Mouse (Mus musculus): Measurements from ENCODE around the gene Zfp628. TPM values are rescaled to one million over a fixed set of nuclear protein-coding genes. Genes with fewer than 3 reads are reported as not detected.
A peak's percentile ranks its signal among the peaks of the same experiment; 100 is the strongest.
"Not testable (repeated sequence)": the region's sequence is repeated elsewhere in the genome, so short reads cannot be mapped to it uniquely, and the experiment has no call there.

The Zfp628 gene
- 3.3 and 4.0 TPM in 2 replicates for polyA plus RNA-seq (2014; fragmentation: Nextera tagmentation; extraction: Ambion mirVana)

DNA sequence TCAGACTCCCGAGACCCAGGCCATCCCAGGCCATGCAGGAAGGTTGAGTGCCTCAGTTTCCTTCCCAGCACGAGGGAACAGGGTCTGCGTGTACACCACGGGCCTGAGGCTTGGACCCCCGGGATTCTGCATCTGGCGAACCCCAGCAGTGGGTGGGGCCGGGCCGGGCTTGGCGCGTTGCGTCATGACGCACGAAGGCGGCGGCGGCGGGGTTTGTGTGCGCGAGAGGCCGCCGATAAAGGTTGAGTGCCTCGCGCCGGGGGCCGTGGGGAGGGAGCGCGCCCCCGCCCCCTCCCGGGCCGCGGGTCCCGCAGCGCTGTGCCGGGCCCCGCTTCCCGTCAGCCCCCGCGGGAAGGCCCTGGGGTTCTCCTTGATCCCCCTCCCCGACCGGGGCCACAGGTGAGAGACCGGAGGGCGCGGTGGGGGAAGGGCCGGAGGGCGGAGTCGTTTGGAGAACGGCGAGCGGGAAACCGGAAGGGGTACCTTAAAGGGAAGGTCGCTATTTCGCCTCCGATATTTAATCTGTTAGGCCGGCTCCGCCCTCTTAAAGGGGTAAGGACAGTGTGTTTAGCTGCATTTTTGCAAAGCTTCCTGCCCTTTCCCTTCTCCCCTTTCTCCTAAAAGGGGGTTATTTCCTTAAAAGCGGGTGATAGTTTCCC lies at the start of gene Zfp628:
Zfp628 (plus strand) TSS at position 211 of the 659 bp plus-strand sequence.
- H3K4me1 ChIP-seq (replicated peaks; ENCODE audit: control insufficient read depth, insufficient read depth, low read length): peaks cover 14% of the 10 kb centered on the region
- WGBS: 1% methylated on average over 51 of the region's 56 CpGs
- H3K36me3 ChIP-seq (ENCODE audit: control insufficient read depth, insufficient read depth, low read length): peaks cover 27% of the 10 kb centered on the region
- H3K27ac ChIP-seq (ENCODE audit: low read depth): peak within 1 kb of the TSS; percentile 92
- H3K4me2 ChIP-seq (ENCODE audit: low read length): peak within 1 kb of the TSS; percentile 74
- H3K4me3 ChIP-seq (ENCODE audit: low read depth, low read length): peak within 1 kb of the TSS; percentile 60
- DNase-seq (ENCODE audit: low spot score) (peak; percentile 99), ATAC-seq (replicated peaks; ENCODE audit: low FRiP score, low TSS enrichment, low read depth) (peak; percentile 90)
- no peaks in the 10 kb centered on the region for H3K9me3 ChIP-seq (ENCODE audit: control insufficient read depth, low read length)
- H3K27me3 ChIP-seq (replicated peaks; ENCODE audit: control insufficient read depth, insufficient read depth, low read length): no peaks in the 10 kb centered on the region
- peak within 1 kb of the TSS; percentile 80 for H3K9ac ChIP-seq (ENCODE audit: low read length)

DNA sequence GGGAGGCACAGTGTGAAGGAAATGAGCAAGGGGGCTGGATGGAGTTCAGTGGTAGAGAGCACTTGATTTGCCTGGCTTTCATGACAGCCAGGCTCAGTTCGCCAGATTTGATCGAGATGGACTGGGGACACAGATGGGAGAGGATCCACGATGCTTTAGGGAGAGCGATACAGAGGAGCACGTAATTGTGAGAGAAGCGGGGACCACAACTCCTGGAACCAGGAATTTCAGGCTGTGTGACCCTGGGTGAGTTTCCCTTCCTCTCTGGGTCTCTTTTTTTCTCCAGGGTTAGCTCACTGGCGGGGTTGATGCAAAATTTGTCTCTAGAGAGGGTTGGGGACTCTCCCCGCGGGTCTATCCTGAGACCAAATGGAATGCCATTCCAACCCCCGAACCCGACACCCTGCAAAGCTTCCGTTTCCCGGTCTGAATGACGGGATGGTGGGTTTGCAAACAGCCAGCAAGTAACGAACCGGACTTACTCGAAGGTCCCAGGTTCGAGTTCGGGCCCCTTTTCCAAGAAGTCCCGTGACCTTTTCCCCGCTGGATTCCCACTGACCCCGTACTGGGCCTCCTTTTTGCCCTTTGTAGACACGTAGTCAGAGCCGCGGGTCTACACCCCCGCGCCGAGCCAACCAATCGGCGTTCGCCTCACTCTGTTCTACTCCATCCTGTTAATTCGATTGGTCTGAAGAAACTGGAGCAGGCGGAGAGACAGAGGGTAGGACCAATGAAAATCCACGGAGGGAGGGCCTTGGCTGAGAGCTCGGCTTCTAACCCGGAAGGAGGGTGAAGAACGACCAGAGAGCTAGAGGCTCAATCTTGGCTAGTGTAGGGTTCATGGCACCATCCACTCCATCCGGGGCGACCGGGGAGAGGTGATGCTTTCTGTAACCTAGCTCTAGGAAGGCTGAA lies 49.2 kb upstream of the Zfp628 start:
- WGBS: 4% methylated on average over 40 of the region's 40 CpGs
- Histone ChIP-seq H3K4me3 (ENCODE audit: low read depth, low read length) (peak overlapping the region; percentile 65), H3K27me3 (replicated peaks; ENCODE audit: control insufficient read depth, insufficient read depth, low read length) (no peaks in the 10 kb centered on the region), H3K4me1 (replicated peaks; ENCODE audit: control insufficient read depth, insufficient read depth, low read length) (peaks cover 5% of the 10 kb centered on the region; the same call in 1 of the 2 replicates), H3K36me3 (ENCODE audit: control insufficient read depth, insufficient read depth, low read length) (no peaks in the 10 kb centered on the region), H3K27ac (ENCODE audit: low read depth) (peak overlapping the region; percentile 77), H3K9ac (ENCODE audit: low read length) (peak overlapping the region; percentile 73), H3K4me2 (ENCODE audit: low read length) (peak overlapping the region; percentile 77), H3K9me3 (ENCODE audit: control insufficient read depth, low read length) (no peaks in the 10 kb centered on the region)
- DNase-seq (ENCODE audit: low spot score) (peak; percentile 97), ATAC-seq (replicated peaks; ENCODE audit: low FRiP score, low TSS enrichment, low read depth) (peak; percentile 100)

DNA sequence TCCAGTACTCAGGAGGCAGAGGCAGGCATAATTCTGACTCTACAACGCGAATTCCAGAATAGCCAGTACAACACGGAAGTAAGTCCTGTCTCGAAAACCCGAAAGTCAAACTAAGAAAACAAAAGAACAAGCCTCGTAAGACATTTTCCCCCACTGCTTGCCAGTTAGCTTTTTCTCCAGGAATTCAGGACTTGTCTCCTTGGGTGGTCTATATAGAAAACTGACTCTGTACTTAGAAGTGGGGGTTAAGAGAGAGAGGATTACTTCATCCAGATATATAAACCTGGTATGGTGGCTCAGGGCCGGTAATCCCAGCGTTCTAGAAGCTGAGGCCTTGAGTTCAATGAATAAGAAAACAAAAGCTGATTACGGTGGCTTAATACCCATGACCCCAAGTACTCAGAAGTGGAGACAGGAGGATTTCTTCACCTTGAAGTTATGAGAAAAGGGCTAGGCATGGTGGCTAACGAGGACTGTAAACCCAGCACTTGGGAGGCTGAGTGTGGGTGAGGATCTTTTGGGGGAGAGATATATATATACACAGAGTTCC lies 48.3 kb upstream of the Zfp628 start:
- H3K27me3 ChIP-seq (replicated peaks; ENCODE audit: control insufficient read depth, insufficient read depth, low read length): no peaks in the 10 kb centered on the region
- peak overlapping the region; percentile 77 for H3K27ac ChIP-seq (ENCODE audit: low read depth)
- ATAC-seq (replicated peaks; ENCODE audit: low FRiP score, low TSS enrichment, low read depth) (peak; percentile 3; the same call in 1 of the 2 replicates), DNase-seq (ENCODE audit: low spot score) (no peak)
- peaks cover 5% of the 10 kb centered on the region; the same call in 1 of the 2 replicates for H3K4me1 ChIP-seq (replicated peaks; ENCODE audit: control insufficient read depth, insufficient read depth, low read length)
- H3K4me3 ChIP-seq (ENCODE audit: low read depth, low read length): peak overlapping the region; percentile 65
- peak overlapping the region; percentile 73 for H3K9ac ChIP-seq (ENCODE audit: low read length)
- 36% methylated on average over 10 of the region's 10 CpGs for WGBS
- no peaks in the 10 kb centered on the region for H3K36me3 ChIP-seq (ENCODE audit: control insufficient read depth, insufficient read depth, low read length)
- no peaks in the 10 kb centered on the region for H3K9me3 ChIP-seq (ENCODE audit: control insufficient read depth, low read length)
- peak overlapping the region; percentile 77 for H3K4me2 ChIP-seq (ENCODE audit: low read length)

DNA sequence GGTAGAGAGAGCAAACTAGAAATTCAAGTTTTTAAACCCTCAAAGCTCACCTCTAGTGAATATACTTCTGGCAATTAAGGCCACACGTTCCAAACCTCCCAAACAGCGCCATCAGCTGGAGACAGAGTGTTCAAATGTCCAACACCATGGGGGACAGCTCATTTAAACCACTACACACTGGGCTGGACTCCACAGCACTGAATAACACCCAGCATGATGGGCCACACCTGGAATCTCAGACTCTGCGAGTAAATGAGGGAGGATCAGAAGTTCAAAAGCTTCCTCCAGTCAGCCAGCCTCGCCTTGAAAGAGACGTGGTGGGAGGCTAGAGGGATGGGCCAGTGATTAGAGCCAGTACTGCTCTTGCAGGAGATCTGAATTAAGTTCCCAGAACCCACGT lies 44.9 kb upstream of the Zfp628 start, which contains the start of gene Isoc2b:
Isoc2b (minus strand) TSS at position 126 of the 400 bp plus-strand sequence.
- 52% methylated on average over 6 of the region's 6 CpGs for WGBS
- Histone ChIP-seq H3K4me3 (ENCODE audit: low read depth, low read length) (no peak within 1 kb of the TSS), H3K27me3 (replicated peaks; ENCODE audit: control insufficient read depth, insufficient read depth, low read length) (no peaks in the 10 kb centered on the region), H3K9ac (ENCODE audit: low read length) (no peak within 1 kb of the TSS), H3K27ac (ENCODE audit: low read depth) (no peak within 1 kb of the TSS), H3K4me2 (ENCODE audit: low read length) (no peak within 1 kb of the TSS), H3K9me3 (ENCODE audit: control insufficient read depth, low read length) (no peaks in the 10 kb centered on the region), H3K4me1 (replicated peaks; ENCODE audit: control insufficient read depth, insufficient read depth, low read length) (peaks cover 5% of the 10 kb centered on the region; the same call in 1 of the 2 replicates), H3K36me3 (ENCODE audit: control insufficient read depth, insufficient read depth, low read length) (no peaks in the 10 kb centered on the region)
- ATAC-seq (replicated peaks; ENCODE audit: low FRiP score, low TSS enrichment, low read depth) (no peak), DNase-seq (ENCODE audit: low spot score) (no peak)

DNA sequence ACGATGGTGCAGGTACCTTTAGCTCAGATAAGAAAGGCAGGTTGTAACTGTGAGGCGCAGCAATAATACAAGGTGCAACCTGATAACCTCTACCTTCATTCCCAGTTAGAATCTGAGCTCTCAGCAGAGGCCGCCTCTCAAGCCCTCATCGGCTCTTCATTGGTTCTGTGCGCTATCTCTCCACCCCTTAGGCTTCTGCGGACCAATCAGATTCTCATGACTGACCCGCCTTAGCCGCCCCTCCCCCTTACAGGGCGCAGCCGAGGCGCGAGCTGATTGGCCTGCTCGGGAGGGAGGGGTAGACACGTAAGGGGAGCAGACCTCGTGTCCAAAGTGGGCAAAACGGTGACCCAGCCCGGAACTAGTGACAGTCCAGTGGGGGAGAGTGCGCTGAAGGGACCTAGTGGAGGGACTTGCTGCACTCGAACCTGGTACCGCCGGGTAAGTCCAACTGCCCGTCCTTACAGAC lies 38.2 kb upstream of the Zfp628 start, which contains the start of gene Isoc2a:
Isoc2a (plus strand) TSS at position 401 of the 469 bp plus-strand sequence.
- H3K9me3 ChIP-seq (ENCODE audit: control insufficient read depth, low read length): no peaks in the 10 kb centered on the region
- H3K4me2 ChIP-seq (ENCODE audit: low read length): peak within 1 kb of the TSS; percentile 95
- peak within 1 kb of the TSS; percentile 66 for H3K9ac ChIP-seq (ENCODE audit: low read length)
- ATAC-seq (replicated peaks; ENCODE audit: low FRiP score, low TSS enrichment, low read depth) (peak; percentile 99), DNase-seq (ENCODE audit: low spot score) (peak; percentile 94)
- H3K4me3 ChIP-seq (ENCODE audit: low read depth, low read length): peak within 1 kb of the TSS; percentile 55
- no peaks in the 10 kb centered on the region for H3K27me3 ChIP-seq (replicated peaks; ENCODE audit: control insufficient read depth, insufficient read depth, low read length)
- H3K27ac ChIP-seq (ENCODE audit: low read depth): peak within 1 kb of the TSS; percentile 62
- H3K4me1 ChIP-seq (replicated peaks; ENCODE audit: control insufficient read depth, insufficient read depth, low read length): peaks cover 10% of the 10 kb centered on the region; the same call in 1 of the 2 replicates
- 1% methylated on average over 22 of the region's 22 CpGs for WGBS
- H3K36me3 ChIP-seq (ENCODE audit: control insufficient read depth, insufficient read depth, low read length): no peaks in the 10 kb centered on the region

DNA sequence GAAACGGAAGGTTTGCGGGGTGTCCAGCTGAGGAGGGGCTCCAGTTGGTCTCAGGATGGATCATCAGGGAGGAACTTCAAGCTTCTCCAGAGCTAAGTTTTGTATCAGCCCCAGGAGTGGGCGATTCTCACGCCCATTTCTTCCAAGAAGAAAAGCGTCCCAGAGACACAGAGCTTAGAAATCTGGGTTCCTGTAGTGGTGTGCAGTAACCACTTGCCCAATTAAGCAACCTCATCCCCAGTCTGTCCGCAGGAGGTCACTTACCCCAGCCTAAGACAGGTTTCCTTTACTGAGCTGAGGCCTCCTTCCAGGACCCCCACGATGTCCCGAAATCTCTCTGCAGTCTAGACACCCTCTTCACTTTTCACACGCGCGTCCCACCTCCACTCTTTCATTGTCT lies 37.8 kb upstream of the Zfp628 start:
- H3K4me2 ChIP-seq (ENCODE audit: low read length): peak overlapping the region; percentile 95
- H3K4me3 ChIP-seq (ENCODE audit: low read depth, low read length): peak overlapping the region; percentile 55
- H3K9ac ChIP-seq (ENCODE audit: low read length): peak overlapping the region; percentile 66
- DNase-seq (ENCODE audit: low spot score) (no peak), ATAC-seq (replicated peaks; ENCODE audit: low FRiP score, low TSS enrichment, low read depth) (no peak)
- H3K27me3 ChIP-seq (replicated peaks; ENCODE audit: control insufficient read depth, insufficient read depth, low read length): no peaks in the 10 kb centered on the region
- H3K9me3 ChIP-seq (ENCODE audit: control insufficient read depth, low read length): no peaks in the 10 kb centered on the region
- 8% methylated on average over 11 of the region's 11 CpGs for WGBS
- peaks cover 10% of the 10 kb centered on the region; the same call in 1 of the 2 replicates for H3K4me1 ChIP-seq (replicated peaks; ENCODE audit: control insufficient read depth, insufficient read depth, low read length)
- peak overlapping the region; percentile 27; the same call in 1 of the 2 replicates for H3K27ac ChIP-seq (ENCODE audit: low read depth)
- no peaks in the 10 kb centered on the region for H3K36me3 ChIP-seq (ENCODE audit: control insufficient read depth, insufficient read depth, low read length)

DNA sequence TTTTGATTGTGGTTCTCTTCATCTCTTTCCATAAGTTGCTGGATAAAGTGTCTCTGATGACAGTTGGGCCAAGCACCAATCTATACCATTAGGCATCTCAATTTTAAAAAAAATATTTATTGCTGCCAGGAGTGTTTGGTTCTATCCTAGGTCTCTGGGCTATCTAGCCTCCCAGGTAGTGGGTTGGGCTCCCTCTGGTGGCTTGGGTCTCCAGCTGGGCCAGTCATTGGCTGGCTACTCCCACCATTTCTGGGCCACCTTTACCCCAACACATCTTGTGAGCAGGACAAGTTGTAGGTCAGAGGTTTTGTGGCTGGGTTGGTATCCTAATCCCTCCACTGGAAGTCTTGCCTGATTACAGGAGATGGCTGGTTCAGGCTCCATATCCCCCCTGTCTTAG lies 36.8 kb upstream of the Zfp628 start:
- Histone ChIP-seq H3K36me3 (ENCODE audit: control insufficient read depth, insufficient read depth, low read length) (no peaks in the 10 kb centered on the region), H3K4me3 (ENCODE audit: low read depth, low read length) (no peak overlapping the region), H3K4me1 (replicated peaks; ENCODE audit: control insufficient read depth, insufficient read depth, low read length) (peaks cover 10% of the 10 kb centered on the region; the same call in 1 of the 2 replicates), H3K27me3 (replicated peaks; ENCODE audit: control insufficient read depth, insufficient read depth, low read length) (no peaks in the 10 kb centered on the region), H3K4me2 (ENCODE audit: low read length) (peak overlapping the region; percentile 95; the same call in 1 of the 2 replicates), H3K9me3 (ENCODE audit: control insufficient read depth, low read length) (no peaks in the 10 kb centered on the region), H3K27ac (ENCODE audit: low read depth) (no peak overlapping the region), H3K9ac (ENCODE audit: low read length) (no peak overlapping the region)
- ATAC-seq (replicated peaks; ENCODE audit: low FRiP score, low TSS enrichment, low read depth) (no peak), DNase-seq (ENCODE audit: low spot score) (no peak)

DNA sequence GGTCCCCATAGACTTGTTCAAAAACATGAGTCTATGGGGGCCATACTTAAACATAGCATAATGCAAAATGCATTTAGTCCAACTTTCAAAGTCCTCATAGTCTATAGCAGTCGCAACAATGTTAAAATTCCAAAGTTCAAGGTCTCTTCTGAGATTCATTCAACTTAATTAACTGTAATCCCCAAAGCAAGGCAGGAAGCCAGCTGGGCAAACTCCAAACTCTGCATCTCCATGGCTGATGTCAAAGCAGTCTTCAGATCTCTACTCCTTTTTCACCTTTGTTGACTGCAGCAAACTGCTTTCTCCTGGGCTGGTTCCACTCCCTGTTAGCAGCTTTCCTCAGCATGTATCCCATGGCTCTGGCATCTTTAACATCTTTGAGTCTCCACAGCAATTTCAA lies 36.0 kb upstream of the Zfp628 start:
- WGBS: 89% methylated on average over 1 of the region's 1 CpGs
- not testable (repeated sequence) for ATAC-seq (replicated peaks; ENCODE audit: low FRiP score, low TSS enrichment, low read depth); H3K27ac ChIP-seq (ENCODE audit: low read depth); H3K9ac ChIP-seq (ENCODE audit: low read length); H3K4me2 ChIP-seq (ENCODE audit: low read length); H3K4me3 ChIP-seq (ENCODE audit: low read depth, low read length); DNase-seq (ENCODE audit: low spot score); H3K36me3 ChIP-seq (ENCODE audit: control insufficient read depth, insufficient read depth, low read length); H3K27me3 ChIP-seq (replicated peaks; ENCODE audit: control insufficient read depth, insufficient read depth, low read length); H3K9me3 ChIP-seq (ENCODE audit: control insufficient read depth, low read length); H3K4me1 ChIP-seq (replicated peaks; ENCODE audit: control insufficient read depth, insufficient read depth, low read length)

Data from intestine, embryonic 14.5 days (tissue).